Mouse (Mus musculus) testis, postnatal 14 days (tissue): ENCODE data around the gene 9430038I01Rik.
"Not testable (repeated sequence)": the region's sequence is repeated elsewhere in the genome, so short reads cannot be mapped to it uniquely, and the experiment has no call there.

Source experiments
- DNase-seq: peaks from one replicate; pipeline ENCODE4 v3.0.0; 2021; ENCODE audit warnings: low spot score

9430038I01Rik gene

DNA sequence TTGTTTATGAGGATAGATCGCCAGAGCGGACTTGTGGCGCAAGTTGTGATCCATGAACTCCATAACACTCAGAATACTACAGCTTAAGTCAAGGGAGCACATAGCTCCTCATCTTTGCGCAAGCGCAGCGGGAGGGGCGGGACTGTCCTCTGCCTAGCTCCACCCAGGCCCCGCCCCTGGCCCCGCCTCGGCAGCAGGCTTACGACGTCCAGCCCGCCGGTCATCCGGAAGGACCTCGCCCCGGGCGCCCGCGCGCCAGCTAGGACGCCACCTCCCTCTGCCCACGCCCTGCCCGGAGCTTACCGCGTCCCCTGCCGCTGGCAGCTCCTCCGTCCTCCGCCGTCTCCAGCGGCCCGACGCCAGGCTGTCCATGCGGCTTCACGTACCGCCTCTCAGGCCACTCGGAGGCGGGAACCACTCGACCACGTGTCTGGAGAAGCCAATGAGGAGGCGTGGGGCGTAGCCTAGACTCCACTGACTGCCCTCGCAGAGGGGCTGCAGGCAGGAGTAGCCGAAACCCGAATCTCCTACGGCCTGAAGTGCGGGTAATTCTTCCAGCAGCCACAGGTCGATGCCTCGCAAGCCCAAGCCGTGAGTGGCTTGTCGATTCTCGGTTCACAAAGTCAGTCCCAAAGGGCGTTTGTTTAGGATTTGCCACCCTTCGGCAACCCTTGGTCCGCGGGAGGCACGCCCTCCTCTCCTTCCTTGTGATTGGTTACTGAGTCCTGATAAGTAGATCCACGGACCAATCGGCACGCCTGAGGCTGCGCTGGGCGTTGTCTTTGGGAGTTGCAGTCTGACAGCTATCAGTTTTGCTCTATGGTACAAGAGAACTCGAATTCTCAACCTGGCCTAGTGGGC, at the start of gene 9430038I01Rik:
Gene 9430038I01Rik, minus strand, starts transcription at position 426 of the 861 bp plus-strand sequence.
- peak; percentile 96 for DNase-seq

DNA sequence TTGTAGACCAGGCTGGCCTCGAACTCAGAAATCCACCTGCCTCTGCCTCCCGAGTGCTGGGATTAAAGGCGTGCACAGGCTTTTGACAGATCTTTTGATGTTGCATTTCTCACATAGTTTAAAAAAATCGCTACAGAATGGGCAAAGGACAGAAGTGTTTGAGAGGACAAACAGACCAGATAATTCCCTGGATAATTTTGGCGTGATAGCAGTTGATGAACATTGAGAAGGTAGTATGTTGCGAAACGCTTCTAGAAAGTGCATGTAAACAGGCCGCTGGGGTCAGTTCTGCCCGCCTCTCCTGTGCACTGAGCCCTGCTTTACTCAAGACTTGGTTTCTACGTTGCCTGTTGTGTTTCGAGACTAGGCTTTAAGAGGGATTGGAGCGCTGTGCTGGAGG, 34.8 kb upstream of the 9430038I01Rik start:
- DNase-seq: no peak

GRCm38 (mm10) chr7:137442951-137443350, 32.4 kb upstream of the 9430038I01Rik start:
- DNase-seq: no peak

- DNase-seq: not testable (repeated sequence)
Observed at GRCm38 (mm10) chr7:137438962-137439361, 28.4 kb upstream of the 9430038I01Rik start.

GRCm38 (mm10) chr7:137438179-137438550, 27.6 kb upstream of the 9430038I01Rik start:
- no peak for DNase-seq

DNA sequence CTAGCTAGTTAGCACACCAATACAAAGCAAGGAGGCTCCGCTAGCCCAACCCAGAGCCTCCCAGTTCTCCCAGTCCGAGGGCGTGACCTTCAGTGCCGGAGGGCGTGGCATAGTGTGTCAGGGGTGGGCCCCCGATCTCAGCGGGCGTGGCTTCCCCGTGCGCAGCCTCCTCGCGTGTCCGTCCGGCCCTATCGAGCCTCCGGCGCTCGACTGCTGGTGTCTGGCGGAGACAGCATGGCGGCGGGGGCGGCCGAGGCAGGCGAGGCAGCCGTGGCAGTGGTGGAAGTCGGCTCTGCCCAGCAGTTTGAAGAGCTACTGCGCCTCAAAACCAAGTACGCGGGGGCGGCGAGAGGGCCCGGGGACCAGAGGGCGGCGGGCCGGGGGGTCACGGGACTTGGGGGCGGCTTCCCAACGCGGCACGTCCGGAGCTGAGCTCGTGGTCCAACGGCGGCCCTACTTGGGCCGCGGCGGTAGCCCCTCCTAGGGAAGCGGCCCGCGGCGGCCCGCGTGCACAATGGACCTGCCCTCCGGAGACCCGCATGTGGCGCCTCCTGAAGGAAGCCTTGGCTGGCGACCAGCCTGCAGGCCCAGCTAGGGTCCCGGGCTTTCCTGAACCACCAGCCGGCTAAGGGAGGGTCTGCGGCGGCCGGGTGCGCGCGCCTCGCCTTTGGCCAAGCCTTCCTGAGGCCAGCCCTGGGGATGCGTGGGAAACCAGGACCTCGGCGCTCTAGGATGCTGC, 27.0 kb upstream of the 9430038I01Rik start, which contains the start of gene Glrx3:
Gene Glrx3, plus strand, starts transcription at position 175 of the 739 bp plus-strand sequence.
- peak; percentile 95 for DNase-seq

GRCm38 (mm10) chr7:137436901-137437300, 26.3 kb upstream of the 9430038I01Rik start:
- DNase-seq: no peak

DNA sequence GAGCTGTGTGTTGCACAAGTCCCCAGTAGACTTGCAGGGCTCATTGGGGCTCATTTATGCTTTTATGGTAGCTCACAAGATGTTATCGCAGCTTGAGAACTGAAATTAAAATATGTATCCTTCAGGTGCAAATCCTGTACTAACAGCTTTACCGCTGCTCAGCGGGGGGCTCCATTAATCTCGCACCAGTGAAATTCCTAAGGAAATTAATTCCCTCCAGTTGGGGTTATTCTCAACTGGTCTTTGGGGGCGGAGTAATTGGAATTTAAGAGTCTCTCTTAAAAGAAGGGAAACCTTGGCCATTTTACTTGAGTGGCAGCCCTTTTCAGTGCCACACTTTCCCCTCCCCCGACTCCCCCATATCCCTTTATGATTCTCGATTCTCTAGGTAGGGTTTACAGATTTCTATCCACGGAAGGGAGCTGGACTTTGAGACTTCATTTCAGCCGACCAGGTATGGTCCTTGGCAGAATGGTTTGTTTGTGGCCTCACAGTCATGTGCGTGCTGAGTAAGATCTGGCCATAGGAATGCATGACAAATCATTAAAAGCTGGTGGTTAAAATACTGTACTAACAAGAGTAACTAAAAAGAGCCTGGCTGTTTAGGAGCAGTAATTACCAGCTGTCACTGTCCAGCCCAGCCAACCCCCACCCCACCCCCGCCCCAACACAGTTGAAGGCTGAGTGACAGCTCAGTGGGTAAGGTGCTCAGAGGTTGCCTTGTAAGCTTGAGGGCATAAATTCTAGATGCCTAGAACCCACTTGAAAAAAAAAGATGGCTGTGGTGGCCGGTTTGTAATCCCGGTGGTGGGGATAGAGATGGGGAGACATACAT, 21.4 kb upstream of the 9430038I01Rik start:
- DNase-seq: no peak

DNA sequence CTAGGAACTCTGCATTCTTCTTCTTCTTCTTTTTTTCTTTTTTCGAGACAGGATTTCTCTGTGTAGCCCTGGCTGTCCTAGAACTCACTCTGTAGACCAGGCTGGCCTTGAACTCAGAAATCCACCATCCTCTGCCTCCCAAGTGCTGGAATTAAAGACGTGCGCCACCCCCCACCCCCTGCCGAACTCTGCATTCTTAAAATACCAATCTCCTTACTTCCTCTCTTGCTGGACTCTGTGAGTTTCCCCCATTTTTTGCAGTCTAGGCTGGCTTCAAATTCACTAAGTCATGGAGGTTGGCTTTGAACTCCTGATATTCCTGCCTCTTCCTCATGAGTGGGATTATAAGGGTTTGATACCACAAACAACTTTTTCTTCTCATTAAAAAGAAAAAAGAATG, 16.1 kb upstream of the 9430038I01Rik start:
- no peak for DNase-seq

- DNase-seq: no peak
Observed at GRCm38 (mm10) chr7:137421236-137421635, 10.7 kb upstream of the 9430038I01Rik start.

GRCm38 (mm10) chr7:137420550-137420949, 10.0 kb upstream of the 9430038I01Rik start:
- no peak for DNase-seq

DNA sequence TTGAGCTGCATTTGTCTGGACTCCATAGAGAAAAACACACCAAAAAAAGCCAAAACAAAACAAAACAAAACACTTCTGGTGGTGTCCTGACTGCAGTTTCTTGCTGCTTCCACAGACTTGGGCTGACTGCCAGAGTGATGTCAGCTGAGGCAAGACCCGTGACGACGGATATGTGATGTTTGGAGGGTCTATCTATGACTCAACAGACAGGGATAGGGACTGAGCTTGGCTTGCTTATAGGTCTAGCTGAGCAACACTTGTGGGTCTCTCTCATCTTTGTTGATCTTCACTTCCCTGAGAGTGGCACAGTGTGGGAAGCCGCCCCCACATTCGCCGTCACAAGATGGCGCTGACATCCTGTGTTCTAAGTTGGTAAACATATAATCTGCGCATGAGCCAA, 4.1 kb upstream of the 9430038I01Rik start:
- DNase-seq: no peak

DNA sequence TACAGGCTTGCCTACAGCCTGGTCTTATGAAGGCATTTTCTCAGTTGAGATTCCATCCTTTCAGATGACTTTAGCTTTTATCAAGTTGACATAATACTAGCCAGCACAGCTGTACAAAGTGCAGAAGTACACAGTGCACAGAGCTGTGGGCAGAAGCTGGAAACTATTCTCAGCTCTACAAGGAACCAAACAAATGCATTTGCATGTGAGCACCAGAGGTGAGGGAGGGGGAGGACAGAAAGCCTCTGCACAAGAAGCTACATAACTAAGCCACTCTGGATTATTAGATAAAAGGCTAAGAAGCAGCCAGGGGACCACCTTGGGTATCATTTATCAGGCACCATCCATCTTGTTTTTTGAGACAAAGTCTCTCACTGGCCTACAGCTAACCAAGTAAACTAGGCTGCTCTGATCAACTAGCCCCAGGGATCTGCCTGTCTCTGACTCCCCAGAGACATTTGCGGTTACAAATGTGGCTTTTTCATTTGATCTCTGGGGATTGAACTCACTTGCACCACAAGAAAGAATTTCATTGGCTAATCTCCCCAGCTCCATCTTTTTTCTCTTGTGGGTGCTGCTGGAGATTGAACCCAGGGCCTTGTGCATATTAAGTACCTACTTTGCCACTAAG, 3.0 kb downstream of the 9430038I01Rik start:
- DNase-seq: no peak

DNA sequence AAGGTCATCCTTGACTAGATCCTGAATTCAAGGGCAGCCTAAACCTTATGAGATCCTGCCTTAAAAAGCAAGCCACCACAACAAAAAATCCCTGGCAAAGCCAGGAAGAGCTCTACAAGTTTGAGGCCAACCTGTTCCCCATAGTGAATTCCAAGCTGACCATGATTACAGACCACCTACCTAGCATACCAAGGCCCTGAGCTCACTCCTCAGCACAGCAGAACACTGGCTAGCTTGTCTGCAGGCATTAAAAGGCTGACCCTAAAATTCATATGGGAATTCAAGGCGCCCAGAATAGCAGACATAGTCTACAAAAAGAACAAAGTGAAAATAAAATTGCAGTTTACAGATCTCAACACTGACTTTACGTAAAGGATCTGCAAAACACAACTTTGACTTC, 6.4 kb downstream of the 9430038I01Rik start:
- no peak for DNase-seq

DNA sequence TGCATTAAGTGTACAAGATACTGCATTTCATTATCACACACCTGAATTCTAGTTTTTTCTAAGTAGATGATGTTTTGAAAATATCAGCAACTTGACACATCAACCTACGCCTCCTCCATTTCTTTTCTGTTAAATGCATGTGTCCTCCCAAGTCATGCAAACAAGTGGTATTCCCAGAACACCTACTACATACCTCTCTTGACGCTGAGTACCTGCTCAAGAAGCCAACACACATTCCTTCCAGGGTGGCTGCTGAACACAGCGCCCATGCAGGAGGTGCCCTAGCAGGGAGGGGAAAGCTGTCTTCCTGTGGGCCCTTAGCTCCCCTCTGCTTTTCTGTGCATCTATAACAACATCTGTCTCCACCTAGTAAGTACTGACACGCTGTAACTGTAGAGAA, 11.6 kb downstream of the 9430038I01Rik start:
- DNase-seq: no peak

GRCm38 (mm10) chr7:137397361-137397910, 13.1 kb downstream of the 9430038I01Rik start:
- no peak for DNase-seq

GRCm38 (mm10) chr7:137395421-137395820, 15.1 kb downstream of the 9430038I01Rik start:
- no peak for DNase-seq

DNA sequence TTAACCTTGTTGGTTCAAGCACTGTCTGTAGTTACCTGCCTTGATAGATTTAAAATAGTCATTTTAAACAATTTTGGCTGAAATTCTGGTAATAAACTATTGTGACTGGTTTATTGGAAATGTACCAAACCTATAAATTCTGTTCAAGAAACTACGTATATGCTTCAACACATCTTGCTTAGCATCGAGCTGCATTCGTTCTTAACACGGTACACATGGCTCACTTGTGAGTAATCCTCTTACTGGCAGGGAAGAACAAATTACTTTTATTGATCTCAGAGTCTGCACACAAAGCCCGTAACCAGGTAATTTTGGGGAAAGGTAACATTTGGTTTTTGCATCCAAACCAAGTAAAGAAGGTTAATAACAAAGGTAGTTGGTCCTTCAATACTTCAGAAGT, 22.7 kb downstream of the 9430038I01Rik start:
- no peak for DNase-seq

DNA sequence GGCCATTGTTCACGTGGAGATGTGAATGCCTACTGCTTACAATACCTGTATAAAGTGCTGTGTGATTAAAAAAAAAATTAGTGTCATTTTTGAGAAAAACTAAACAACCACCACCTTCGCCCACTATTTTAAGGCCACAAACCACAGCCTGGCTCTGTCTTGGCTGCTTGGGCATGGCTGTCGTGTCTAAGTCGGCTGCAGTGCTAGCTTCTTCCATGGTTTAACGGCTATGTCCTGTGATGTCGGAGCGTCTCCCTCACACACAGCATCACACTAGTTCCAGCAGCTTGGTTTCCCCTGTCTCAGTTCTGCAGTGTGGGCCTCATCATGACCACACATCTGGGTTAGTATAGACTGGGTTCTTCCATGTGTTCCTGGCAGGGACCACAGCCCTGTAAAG, 35.6 kb downstream of the 9430038I01Rik start:
- no peak for DNase-seq

- no peak for DNase-seq
Observed at GRCm38 (mm10) chr7:137371770-137372169, 38.8 kb downstream of the 9430038I01Rik start.

GRCm38 (mm10) chr7:137370175-137370574, 40.4 kb downstream of the 9430038I01Rik start:
- no peak for DNase-seq
